Comparison of ENCODE assay signal across 23 mouse cellular contexts in genomic region chr11:105974593-105974992, GRCm38 (mm10). TPM values are rescaled to one million over a fixed set of nuclear protein-coding genes. Genes with fewer than 3 reads are reported as not detected.
DNase-seq lines count a peak whose midpoint lies in the region; ATAC-seq and TF ChIP-seq lines count a peak whose summit lies in the region.
"Had no signal": no experiment of that assay in that cellular context is flagged by ENCODE, and none has a peak within 500 bp of the region (broad histone marks: within the 10 kb centered on the region; RNA-seq: fewer than 3 reads in every experiment).

No protein-coding gene starts in this region.

- H3K9ac ChIP-seq in midbrain, postnatal 0 days (replicated peaks; ENCODE audit: low read length, poor library complexity, severe bottlenecking), result no peak overlapping the region
- no peak overlapping the region for H3K9ac ChIP-seq in midbrain, embryonic 14.5 days (replicated peaks; ENCODE audit: low read length)
- H3K9ac ChIP-seq: embryonic facial prominence, embryonic 15.5 days; forebrain, embryonic 15.5 days; limb, embryonic 15.5 days; lung, embryonic 14.5 days; neural tube, embryonic 15.5 days had no signal

- H3K4me3 ChIP-seq in midbrain, postnatal 0 days (ENCODE audit: low read depth, low read length), result no peak overlapping the region
- H3K4me3 ChIP-seq in midbrain, embryonic 14.5 days (replicated peaks; ENCODE audit: low read depth, low read length), result no peak overlapping the region
- H3K4me3 ChIP-seq: embryonic facial prominence, embryonic 15.5 days; forebrain, embryonic 15.5 days; limb, embryonic 15.5 days; neural tube, embryonic 15.5 days had no signal

- no peaks in the 10 kb centered on the region for H3K4me1 ChIP-seq in midbrain, postnatal 0 days (ENCODE audit: insufficient read depth, low read length)
- H3K4me1 ChIP-seq in midbrain, embryonic 14.5 days (ENCODE audit: control insufficient read depth, insufficient read depth, low read length), result no peaks in the 10 kb centered on the region
- H3K4me1 ChIP-seq: embryonic facial prominence, embryonic 15.5 days; forebrain, embryonic 15.5 days; limb, embryonic 15.5 days; neural tube, embryonic 15.5 days had no signal

- WGBS in midbrain, postnatal 0 days, result 96% methylated on average over 6 of the region's 6 CpGs
- WGBS in midbrain, embryonic 14.5 days, result 94% methylated on average over 6 of the region's 6 CpGs

- no peaks in the 10 kb centered on the region; the same call in 1 of the 2 replicates for H3K27me3 ChIP-seq in midbrain, postnatal 0 days (ENCODE audit: insufficient read depth, low read length)
- no peaks in the 10 kb centered on the region for H3K27me3 ChIP-seq in midbrain, embryonic 14.5 days (ENCODE audit: control insufficient read depth, insufficient read depth, low read length)
- H3K27me3 ChIP-seq: forebrain, embryonic 15.5 days had no signal

- H3K27ac ChIP-seq in midbrain, postnatal 0 days (ENCODE audit: low read depth, low read length), result no peak overlapping the region
- H3K27ac ChIP-seq in midbrain, embryonic 14.5 days (replicated peaks; ENCODE audit: low read depth, low read length), result no peak overlapping the region
- H3K27ac ChIP-seq: embryonic facial prominence, embryonic 15.5 days; forebrain, embryonic 15.5 days; limb, embryonic 15.5 days; neural tube, embryonic 15.5 days had no signal

- H3K9me3 ChIP-seq in midbrain, postnatal 0 days (ENCODE audit: low read length), result no peaks in the 10 kb centered on the region
- no peaks in the 10 kb centered on the region for H3K9me3 ChIP-seq in midbrain, embryonic 14.5 days (ENCODE audit: control insufficient read depth, low read length)
- H3K9me3 ChIP-seq: embryonic facial prominence, embryonic 15.5 days; forebrain, embryonic 15.5 days; limb, embryonic 15.5 days; neural tube, embryonic 15.5 days had no signal

- 0 out of 2 replicates have a peak, but pooled peaks cover 2% of the 10 kb centered on the region for H3K36me3 ChIP-seq in midbrain, postnatal 0 days (ENCODE audit: insufficient read depth, low read length)
- no peaks in the 10 kb centered on the region for H3K36me3 ChIP-seq in midbrain, embryonic 14.5 days (ENCODE audit: control insufficient read depth, insufficient read depth, low read length)
- H3K36me3 ChIP-seq: embryonic facial prominence, embryonic 15.5 days; forebrain, embryonic 15.5 days; limb, embryonic 15.5 days; neural tube, embryonic 15.5 days had no signal

- DNase-seq in cerebellum, adult 11-12 months, result peak; percentile 70
- DNase-seq in midbrain, postnatal 0 days (ENCODE audit: low spot score), result peak; percentile 18
- DNase-seq in midbrain, embryonic 14.5 days, result no peak
- peak; percentile 59 for DNase-seq in gastrocnemius, postnatal 10 days
- DNase-seq in spleen, postnatal 36 days (ENCODE audit: low spot score in 2 of 2), result no peak
- no peak for DNase-seq in frontal cortex, postnatal 14 days (ENCODE audit: low spot score in 2 of 2)
- DNase-seq in left cerebral cortex, postnatal 36 days (ENCODE audit: low spot score in 2 of 2), result no peak
- DNase-seq: B cell, adult 2 months; lung, embryonic 14.5 days; retina, postnatal 1 day had no signal

- H3K4me2 ChIP-seq in midbrain, postnatal 0 days (ENCODE audit: low read depth, low read length, poor library complexity, severe bottlenecking), result no peak overlapping the region
- no peak overlapping the region for H3K4me2 ChIP-seq in midbrain, embryonic 14.5 days (ENCODE audit: low read length)
- H3K4me2 ChIP-seq: embryonic facial prominence, embryonic 15.5 days; forebrain, embryonic 15.5 days; limb, embryonic 15.5 days; lung, embryonic 14.5 days; neural tube, embryonic 15.5 days had no signal

- no peak for TF ChIP-seq CTCF in midbrain, postnatal 0 days (IDR thresholded peaks at IDR 0.05)

- no peak for ATAC-seq in cerebellum, adult (ENCODE audit: insufficient number of reproducible peaks, low FRiP score, low TSS enrichment)
- no peak for ATAC-seq in midbrain, postnatal 0 days (ENCODE audit: low FRiP score)
- ATAC-seq in midbrain, embryonic 14.5 days (ENCODE audit: low FRiP score, low TSS enrichment), result no peak
- ATAC-seq: forebrain, embryonic 15.5 days; hindbrain, embryonic 16.5 days had no signal

- intact Hi-C loops in left cerebral cortex, postnatal 36 days (cut with DNase I), result no loop called here

RNA-seq across cellular contexts. Expression of gene Ace, which starts 6.8 kb away (rescaled TPM):
- 25.1 and 27.0 TPM in 2 replicates for total RNA-seq in midbrain, postnatal 0 days (2014; rRNA removed)
- polyA plus RNA-seq in midbrain, postnatal 0 days (2015; fragmentation: Nextera tagmentation; extraction: Ambion mirVana), result 10.0 and 10.1 TPM in 2 replicates
- 2.9 and 3.6 TPM in 2 replicates for polyA plus RNA-seq in midbrain, embryonic 14.5 days (2014; fragmentation: Nextera tagmentation; extraction: Ambion mirVana)
- total RNA-seq in gastrocnemius, postnatal 10 days (2021), result 10 to 100 TPM; 40.0 to 40.5 TPM
- total RNA-seq in left cerebral cortex, postnatal 36 days (2021), result 10 to 100 TPM in 1 of 2 experiments, 1 to 10 TPM in 1; 9.2 to 11.5 TPM
- total RNA-seq: granulocyte monocyte progenitor cell, adult 5-6 weeks had no signal

RNA-seq across cellular contexts. Expression of gene Ace3, which starts 19.9 kb away (rescaled TPM):
- not detected in 2 replicates for total RNA-seq in midbrain, postnatal 0 days (2014; rRNA removed)
- 0.07 TPM in 1 of 2 replicates, not detected in the other for polyA plus RNA-seq in midbrain, postnatal 0 days (2015; fragmentation: Nextera tagmentation; extraction: Ambion mirVana)
- polyA plus RNA-seq in midbrain, embryonic 14.5 days (2014; fragmentation: Nextera tagmentation; extraction: Ambion mirVana), result 0.09 TPM in 1 of 2 replicates, not detected in the other
- not detected for total RNA-seq in gastrocnemius, postnatal 10 days (2021)
- total RNA-seq in left cerebral cortex, postnatal 36 days (2021), result not detected
- total RNA-seq: adrenal gland, postnatal 4 days; common myeloid progenitor, adult 5-6 weeks; granulocyte monocyte progenitor cell, adult 5-6 weeks; left cerebral cortex, adult 18-20 months; megakaryocyte, adult 5-6 weeks had no signal
- polyA plus RNA-seq: embryonic facial prominence, embryonic 15.5 days; heart, embryonic 16.5 days; hindbrain, embryonic 16.5 days; limb, embryonic 15.5 days; lung, embryonic 14.5 days; neural tube, embryonic 15.5 days; spleen, adult 2 months had no signal

RNA-seq across cellular contexts. Expression of gene Cyb561, which starts 21.5 kb away (rescaled TPM):
- total RNA-seq in midbrain, postnatal 0 days (2014; rRNA removed), result 64.2 and 69.7 TPM in 2 replicates
- 76.7 and 79.6 TPM in 2 replicates for polyA plus RNA-seq in midbrain, postnatal 0 days (2015; fragmentation: Nextera tagmentation; extraction: Ambion mirVana)
- polyA plus RNA-seq in midbrain, embryonic 14.5 days (2014; fragmentation: Nextera tagmentation; extraction: Ambion mirVana), result 45.7 and 52.9 TPM in 2 replicates
- total RNA-seq in gastrocnemius, postnatal 10 days (2021), result 1 to 10 TPM; 5.8 to 6.6 TPM
- total RNA-seq in left cerebral cortex, postnatal 36 days (2021), result 10 to 100 TPM; 81.8 to 88.9 TPM
- total RNA-seq: megakaryocyte, adult 5-6 weeks had no signal

RNA-seq across cellular contexts. Expression of gene Kcnh6, which starts 33.3 kb away (rescaled TPM):
- 3.1 TPM in 2 replicates for total RNA-seq in midbrain, postnatal 0 days (2014; rRNA removed)
- polyA plus RNA-seq in midbrain, postnatal 0 days (2015; fragmentation: Nextera tagmentation; extraction: Ambion mirVana), result 2.8 and 3.1 TPM in 2 replicates
- polyA plus RNA-seq in midbrain, embryonic 14.5 days (2014; fragmentation: Nextera tagmentation; extraction: Ambion mirVana), result 1.00 and 1.8 TPM in 2 replicates
- total RNA-seq in gastrocnemius, postnatal 10 days (2021), result not detected
- 1 to 10 TPM; 2.1 to 2.2 TPM for total RNA-seq in left cerebral cortex, postnatal 36 days (2021)
- total RNA-seq: common myeloid progenitor, adult 5-6 weeks; granulocyte monocyte progenitor cell, adult 5-6 weeks had no signal

Comparison
In these comparisons a context has a peak if more than half of its experiments do, and no peak if none do; other contexts are left out.
1. DNase-seq: peak in cerebellum, adult 11-12 months (single experiment), midbrain, postnatal 0 days (single experiment) and gastrocnemius, postnatal 10 days (single experiment); none in midbrain, embryonic 14.5 days (single experiment), spleen, postnatal 36 days (0 of 2), frontal cortex, postnatal 14 days (0 of 2) and left cerebral cortex, postnatal 36 days (0 of 2).